Mouse (Mus musculus): ENCODE data around the gene Ceacam16. TPM values are rescaled to one million over a fixed set of nuclear protein-coding genes. Genes with fewer than 3 reads are reported as not detected.

The Ceacam16 gene
- not detected in 2 replicates for polyA plus RNA-seq (2012; rRNA removed)

DNA sequence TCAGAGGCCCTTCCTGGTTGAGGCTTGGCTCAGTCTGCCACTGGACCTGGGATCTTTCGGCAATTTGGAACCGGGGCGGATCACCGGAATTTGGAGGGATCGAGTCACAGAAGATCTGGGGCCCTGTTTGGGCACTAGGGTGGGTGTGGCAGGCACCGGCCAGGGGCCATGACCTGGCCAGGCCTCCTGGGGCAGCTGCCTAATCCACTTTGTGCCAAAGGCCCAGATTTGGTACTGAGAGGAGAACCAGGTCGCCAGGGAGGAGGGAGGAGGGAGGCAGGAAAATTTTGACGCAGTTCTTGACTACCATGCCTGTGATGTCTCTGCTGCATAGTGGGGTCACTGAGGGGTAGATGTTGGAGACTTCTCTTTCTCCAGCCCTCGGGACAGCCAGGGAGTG, at the start of gene Ceacam16:
Gene Ceacam16 (minus strand): TSS at position 101 of the 400 bp plus-strand sequence.

DNA sequence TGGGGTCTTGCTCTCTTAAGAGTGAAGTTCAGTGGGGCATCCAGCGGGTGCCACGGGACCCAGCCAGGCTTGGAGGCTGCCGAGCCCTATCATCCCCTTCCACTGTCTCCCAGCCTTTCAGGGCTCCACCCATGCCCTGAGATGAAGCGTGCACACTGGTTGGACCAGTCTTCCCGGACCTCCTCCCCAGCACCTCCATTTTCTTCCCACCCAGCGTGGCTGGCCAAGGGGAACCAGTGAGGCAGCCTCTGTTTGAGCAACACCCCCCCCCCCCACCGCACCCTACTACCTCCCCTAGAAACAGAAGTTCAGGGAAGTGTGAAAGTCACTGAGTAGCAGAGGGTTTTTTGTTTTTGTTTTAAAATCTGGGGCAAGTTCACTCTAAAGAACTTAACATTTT, 26.8 kb upstream of the Ceacam16 start, which contains the start of gene Ceacam19:
Gene Ceacam19 (minus strand): TSS at position 117 of the 400 bp plus-strand sequence.

DNA sequence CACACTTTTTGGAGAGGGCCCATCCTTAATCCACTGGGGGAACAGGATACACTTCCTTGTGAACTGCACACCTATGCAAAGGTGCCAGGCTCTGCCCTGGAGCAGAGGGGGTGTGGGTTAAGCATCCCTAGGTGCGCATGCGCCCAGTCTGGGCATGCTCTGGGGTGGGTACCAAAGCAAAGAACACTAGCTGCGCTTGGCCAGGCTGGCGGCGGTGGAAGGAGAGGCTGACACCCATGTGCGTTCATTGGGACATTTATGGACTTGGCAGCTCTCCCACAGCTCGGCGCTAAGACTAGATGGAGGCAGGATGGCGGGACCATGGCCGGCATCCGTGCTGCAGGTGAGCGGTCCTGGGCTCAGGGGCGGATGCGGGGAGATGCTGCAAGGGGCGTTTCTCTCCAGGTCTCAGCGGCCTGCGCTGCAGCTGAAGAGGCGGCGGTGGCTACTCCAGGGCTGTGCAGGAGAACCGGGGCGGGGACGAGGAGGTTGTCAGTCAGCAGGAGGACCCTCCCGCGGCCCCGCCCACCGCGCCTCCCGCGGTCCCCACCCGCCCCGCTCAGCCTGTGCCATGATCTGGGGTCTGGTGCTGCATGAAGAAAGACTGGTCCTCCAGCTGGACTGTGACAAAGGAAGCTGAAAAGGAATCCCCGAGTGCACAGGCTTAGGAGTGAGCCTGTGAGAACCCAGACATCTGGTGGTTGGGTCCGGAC, 9.1 kb downstream of the Ceacam16 start, which contains the start of gene Gm19345:
Gene Gm19345 (plus strand): TSS at position 146 of the 713 bp plus-strand sequence.

GRCm38 (mm10) chr7:19822604-19823058, 38.5 kb downstream of the Ceacam16 start, which contains the start of gene Bcl3:
Bcl3 (minus strand) TSS chr7:19822770.

Other genes starting within 250 kb of the Ceacam16 start
- gene Relb, start 231.9 kb downstream of the Ceacam16 start, polyA plus RNA-seq (2012; rRNA removed), result 2.4 and 4.4 TPM in 2 replicates
- gene Clptm1, start 196.3 kb downstream of the Ceacam16 start, polyA plus RNA-seq (2012; rRNA removed), result 36.8 and 58.8 TPM in 2 replicates
- 4.6 and 11.0 TPM in 2 replicates for gene Apoc2, start 183.4 kb downstream of the Ceacam16 start, polyA plus RNA-seq (2012; rRNA removed)
- not detected in 2 replicates for gene Gm44805, start 179.9 kb downstream of the Ceacam16 start, polyA plus RNA-seq (2012; rRNA removed)
- 0.19 and 0.41 TPM in 2 replicates for gene Apoc4, start 179.8 kb downstream of the Ceacam16 start, polyA plus RNA-seq (2012; rRNA removed)
- 4.9 and 8.1 TPM in 2 replicates for gene Apoc1, start 168.6 kb downstream of the Ceacam16 start, polyA plus RNA-seq (2012; rRNA removed)
- gene Apoe, start 162.1 kb downstream of the Ceacam16 start, polyA plus RNA-seq (2012; rRNA removed), result 198 and 270 TPM in 2 replicates
- gene Tomm40, start 145.9 kb downstream of the Ceacam16 start, polyA plus RNA-seq (2012; rRNA removed), result 102 and 110 TPM in 2 replicates
- 43.3 and 45.3 TPM in 2 replicates for gene Nectin2, start 110.8 kb downstream of the Ceacam16 start, polyA plus RNA-seq (2012; rRNA removed)
- 18.2 and 28.9 TPM in 2 replicates for gene Bcam, start 90.3 kb downstream of the Ceacam16 start, polyA plus RNA-seq (2012; rRNA removed)
- gene Cblc, start 64.5 kb downstream of the Ceacam16 start, polyA plus RNA-seq (2012; rRNA removed), result 0.34 and 0.46 TPM in 2 replicates
- gene Bcl3, start 38.5 kb downstream of the Ceacam16 start, polyA plus RNA-seq (2012; rRNA removed), result 0.60 and 1.0 TPM in 2 replicates
- 0.24 and 0.29 TPM in 2 replicates for gene Gm19345, start 9.3 kb downstream of the Ceacam16 start, polyA plus RNA-seq (2012; rRNA removed)
- gene Ceacam19, start 26.7 kb upstream of the Ceacam16 start, polyA plus RNA-seq (2012; rRNA removed), result not detected in 2 replicates
- 3.6 and 8.4 TPM in 2 replicates for gene Pvr, start 59.9 kb upstream of the Ceacam16 start, polyA plus RNA-seq (2012; rRNA removed)
- 0.06 and 0.12 TPM in 2 replicates for gene Igsf23, start 89.5 kb upstream of the Ceacam16 start, polyA plus RNA-seq (2012; rRNA removed)
- not detected in 2 replicates for gene Ceacam20, start 104.1 kb upstream of the Ceacam16 start, polyA plus RNA-seq (2012; rRNA removed)
- gene Nlrp9b, start 130.2 kb upstream of the Ceacam16 start, polyA plus RNA-seq (2012; rRNA removed), result 0.01 TPM in 1 of 2 replicates, not detected in the other
- not detected in 2 replicates for gene Vmn1r91, start 238.4 kb upstream of the Ceacam16 start, polyA plus RNA-seq (2012; rRNA removed)